Mouse (Mus musculus) stomach, postnatal 0 days (tissue): Measurements from ENCODE around the gene Cdc42ep3.

Experiments
- CTCF ChIP-seq: IDR thresholded peaks from 2 replicates; pipeline ENCODE4 v1.5.1; 2016; ENCODE audit warnings: antibody characterized with exemption, low read depth, mild to moderate bottlenecking, moderate library complexity
- EP300 ChIP-seq: optimal IDR thresholded peaks from 2 replicates; pipeline ENCODE3; 2016; ENCODE audit warnings: antibody characterized with exemption

- TF ChIP-seq EP300 (no peak), CTCF (no peak)
Measured at GRCm38 (mm10) chr17:79330397-79330796, 24.5 kb downstream of the Cdc42ep3 start.
